In genomic region chr1:39456421-39456853, GRCm38 (mm10) we compare ENCODE assay signal across 18 mouse cellular contexts. TPM values are rescaled to one million over a fixed set of nuclear protein-coding genes. Genes with fewer than 3 reads are reported as not detected.
DNase-seq lines count a peak whose midpoint lies in the region; ATAC-seq and TF ChIP-seq lines count a peak whose summit lies in the region.
"Had no signal": no experiment of that assay in that cellular context is flagged by ENCODE, and none has a peak within 500 bp of the region (broad histone marks: within the 10 kb centered on the region; RNA-seq: fewer than 3 reads in every experiment).

No protein-coding gene starts in this region.

- ATAC-seq in hindbrain, embryonic 16.5 days: peak; percentile 62
- no peak; the same call in 1 of the 2 replicates for ATAC-seq in hindbrain, postnatal 0 days
- 0 out of 2 replicates have a peak, but pooled peaks have one; percentile 42 for ATAC-seq in midbrain, embryonic 16.5 days
- ATAC-seq in midbrain, embryonic 15.5 days (replicated peaks): no peak
- ATAC-seq: activated CD4-positive, CD25-positive, alpha-beta regulatory T cell, adult 4 months; forebrain, embryonic 16.5 days; intestine, embryonic 16.5 days; liver, embryonic 12.5 days had no signal

- TF ChIP-seq CTCF in gastrocnemius, adult 2 months (IDR thresholded peaks at IDR 0.05): no peak
- no peak for TF ChIP-seq CTCF in hindbrain, postnatal 0 days (IDR thresholded peaks at IDR 0.05; ENCODE audit: low read depth)

- DNase-seq in gastrocnemius, adult 2 months: no peak
- no peak for DNase-seq in gastrocnemius, postnatal 10 days
- DNase-seq in hindbrain, postnatal 0 days (ENCODE audit: low spot score): no peak
- DNase-seq in thymus, adult 18-20 months: no peak
- DNase-seq: adrenal gland, postnatal 10 days; cerebellum, adult 18-20 months; heart, postnatal 4 days; thymus, postnatal 4 days had no signal

- H3K4me2 ChIP-seq in hindbrain, embryonic 16.5 days (ENCODE audit: low read length): no peak overlapping the region
- H3K4me2 ChIP-seq in hindbrain, postnatal 0 days (ENCODE audit: low read depth, low read length): no peak overlapping the region
- H3K4me2 ChIP-seq in midbrain, embryonic 16.5 days (ENCODE audit: low read length): no peak overlapping the region
- no peak overlapping the region for H3K4me2 ChIP-seq in midbrain, embryonic 15.5 days
- H3K4me2 ChIP-seq in myocyte (ENCODE audit: low read depth): peak overlapping the region; percentile 69
- H3K4me2 ChIP-seq: heart, embryonic 12.5 days; liver, embryonic 12.5 days; neural tube, embryonic 12.5 days had no signal

- no peaks in the 10 kb centered on the region for H3K36me3 ChIP-seq in hindbrain, embryonic 16.5 days (ENCODE audit: control insufficient read depth, insufficient read depth, low read length)
- H3K36me3 ChIP-seq in hindbrain, postnatal 0 days (ENCODE audit: insufficient read depth, low read length): no peaks in the 10 kb centered on the region
- no peaks in the 10 kb centered on the region for H3K36me3 ChIP-seq in midbrain, embryonic 16.5 days (ENCODE audit: control insufficient read depth, insufficient read depth, low read length)
- H3K36me3 ChIP-seq in midbrain, embryonic 15.5 days (replicated peaks): no peaks in the 10 kb centered on the region
- no peaks in the 10 kb centered on the region for H3K36me3 ChIP-seq in myocyte (ENCODE audit: control insufficient read depth, insufficient read depth)
- H3K36me3 ChIP-seq: heart, embryonic 12.5 days; liver, embryonic 12.5 days; neural tube, embryonic 12.5 days had no signal

- H3K4me1 ChIP-seq in hindbrain, embryonic 16.5 days (ENCODE audit: control insufficient read depth, insufficient read depth, low read depth, low read length): no peaks in the 10 kb centered on the region; the same call in 1 of the 2 replicates
- no peaks in the 10 kb centered on the region for H3K4me1 ChIP-seq in hindbrain, postnatal 0 days (ENCODE audit: insufficient read depth, low read length)
- no peaks in the 10 kb centered on the region; the same call in 1 of the 2 replicates for H3K4me1 ChIP-seq in midbrain, embryonic 16.5 days (ENCODE audit: control insufficient read depth, insufficient read depth, low read length)
- no peaks in the 10 kb centered on the region for H3K4me1 ChIP-seq in midbrain, embryonic 15.5 days

- TF ChIP-seq POLR2A in myocyte (IDR thresholded peaks at IDR 0.05; ENCODE audit: insufficient read length, low read depth): no peak

- intact Hi-C loops in gastrocnemius, adult 2 months (cut with DNase I): no loop called here

- peak overlapping the region; percentile 93 for H3K27ac ChIP-seq in gastrocnemius, adult 2 months
- H3K27ac ChIP-seq in hindbrain, embryonic 16.5 days (ENCODE audit: low read depth, low read length): no peak overlapping the region
- no peak overlapping the region for H3K27ac ChIP-seq in hindbrain, postnatal 0 days
- H3K27ac ChIP-seq in midbrain, embryonic 16.5 days (ENCODE audit: low read length): no peak overlapping the region
- H3K27ac ChIP-seq in midbrain, embryonic 15.5 days: no peak overlapping the region
- H3K27ac ChIP-seq: liver, embryonic 12.5 days; neural tube, embryonic 12.5 days had no signal

- no peak overlapping the region for H3K4me3 ChIP-seq in gastrocnemius, adult 2 months
- no peak overlapping the region for H3K4me3 ChIP-seq in hindbrain, embryonic 16.5 days (ENCODE audit: low read length)
- no peak overlapping the region for H3K4me3 ChIP-seq in hindbrain, postnatal 0 days (ENCODE audit: low read length)
- H3K4me3 ChIP-seq in midbrain, embryonic 16.5 days (ENCODE audit: low read depth, low read length): no peak overlapping the region
- H3K4me3 ChIP-seq in midbrain, embryonic 15.5 days: no peak overlapping the region
- peak overlapping the region; percentile 9 for H3K4me3 ChIP-seq in myocyte
- H3K4me3 ChIP-seq: heart, embryonic 12.5 days; liver, embryonic 12.5 days; neural tube, embryonic 12.5 days had no signal

- 72% methylated on average over 5 of the region's 5 CpGs for WGBS in hindbrain, embryonic 16.5 days
- WGBS in hindbrain, postnatal 0 days: 77% methylated on average over 5 of the region's 5 CpGs
- WGBS in midbrain, embryonic 16.5 days: 80% methylated on average over 5 of the region's 5 CpGs
- 70% methylated on average over 5 of the region's 5 CpGs for WGBS in midbrain, embryonic 15.5 days

- no peak overlapping the region for H3ac ChIP-seq in myocyte (ENCODE audit: control insufficient read depth, insufficient read length)

- H3K9ac ChIP-seq in hindbrain, embryonic 16.5 days (ENCODE audit: low read depth, low read length): no peak overlapping the region
- H3K9ac ChIP-seq in hindbrain, postnatal 0 days (replicated peaks; ENCODE audit: low read length): no peak overlapping the region
- H3K9ac ChIP-seq in midbrain, embryonic 16.5 days (ENCODE audit: low read depth, low read length): no peak overlapping the region
- H3K9ac ChIP-seq in midbrain, embryonic 15.5 days: no peak overlapping the region
- H3K9ac ChIP-seq: heart, embryonic 12.5 days; liver, embryonic 12.5 days; neural tube, embryonic 12.5 days had no signal

- no peaks in the 10 kb centered on the region for H3K27me3 ChIP-seq in hindbrain, embryonic 16.5 days (replicated peaks; ENCODE audit: control insufficient read depth, insufficient read depth, low read length)
- no peaks in the 10 kb centered on the region for H3K27me3 ChIP-seq in hindbrain, postnatal 0 days (ENCODE audit: insufficient read depth, low read length)
- H3K27me3 ChIP-seq in midbrain, embryonic 16.5 days (ENCODE audit: control insufficient read depth, insufficient read depth, low read depth, low read length): no peaks in the 10 kb centered on the region
- H3K27me3 ChIP-seq in midbrain, embryonic 15.5 days (replicated peaks): no peaks in the 10 kb centered on the region
- no peaks in the 10 kb centered on the region for H3K27me3 ChIP-seq in myocyte (ENCODE audit: control insufficient read depth, insufficient read depth, insufficient read length)
- H3K27me3 ChIP-seq: heart, embryonic 12.5 days; liver, embryonic 12.5 days; neural tube, embryonic 12.5 days had no signal

- H3K9me3 ChIP-seq in hindbrain, embryonic 16.5 days (ENCODE audit: control insufficient read depth, low read length): no peaks in the 10 kb centered on the region
- no peaks in the 10 kb centered on the region for H3K9me3 ChIP-seq in hindbrain, postnatal 0 days (ENCODE audit: low read length)
- H3K9me3 ChIP-seq in midbrain, embryonic 16.5 days (replicated peaks; ENCODE audit: control insufficient read depth, low read length, poor library complexity, severe bottlenecking): no peaks in the 10 kb centered on the region
- H3K9me3 ChIP-seq in midbrain, embryonic 15.5 days: no peaks in the 10 kb centered on the region
- H3K9me3 ChIP-seq: heart, embryonic 12.5 days; liver, embryonic 12.5 days; neural tube, embryonic 12.5 days had no signal

- peaks cover 7% of the 10 kb centered on the region for H3K79me2 ChIP-seq in myocyte (ENCODE audit: control insufficient read depth, insufficient read depth)

TF ChIP-seq in myocyte, 11 proteins besides CTCF, POLR2A, EP300 and RAD21:
- TF ChIP-seq E2F4 (IDR thresholded peaks at IDR 0.05; ENCODE audit: insufficient read depth) (no peak), POLR2AphosphoS2 (IDR thresholded peaks at IDR 0.05; ENCODE audit: insufficient read length, low read depth) (no peak), SRF (IDR thresholded peaks at IDR 0.05; ENCODE audit: control insufficient read depth, insufficient read length, low read depth) (no peak), CEBPB (IDR thresholded peaks at IDR 0.05; ENCODE audit: insufficient read depth, poor library complexity, severe bottlenecking) (no peak)

RNA-seq across cellular contexts. Expression of gene Tbc1d8, which starts 22.1 kb away (rescaled TPM):
- 1 to 10 TPM; 8.3 to 9.7 TPM for total RNA-seq in gastrocnemius, adult 2 months (2021)
- total RNA-seq in gastrocnemius, postnatal 10 days (2021): 10 to 100 TPM in 1 of 2 experiments, 1 to 10 TPM in 1; 10.0 to 13.0 TPM
- polyA plus RNA-seq in hindbrain, embryonic 16.5 days (2015; fragmentation: Nextera tagmentation; extraction: Ambion mirVana): 9.9 and 12.3 TPM in 2 replicates
- total RNA-seq in hindbrain, postnatal 0 days (2014; rRNA removed): 17.4 and 17.7 TPM in 2 replicates
- polyA plus RNA-seq in hindbrain, postnatal 0 days (2015; fragmentation: Nextera tagmentation; extraction: Ambion mirVana): 7.6 and 7.8 TPM in 2 replicates
- 11.7 and 12.6 TPM in 2 replicates for polyA plus RNA-seq in midbrain, embryonic 16.5 days (2015; fragmentation: Nextera tagmentation; extraction: Ambion mirVana)
- polyA plus RNA-seq in midbrain, embryonic 15.5 days (2015; fragmentation: Nextera tagmentation; extraction: Ambion mirVana): 11.0 and 11.3 TPM in 2 replicates
- polyA plus RNA-seq in myocyte (2012; fragmentation: generic; extraction: Trizol): 5.8 TPM

Comparison
In these comparisons a context has a peak if more than half of its experiments do, and no peak if none do; other contexts are left out.
1. ATAC-seq: peak in hindbrain, embryonic 16.5 days (single experiment) and midbrain, embryonic 16.5 days (single experiment); none in hindbrain, postnatal 0 days (single experiment) and midbrain, embryonic 15.5 days (single experiment).